Mouse (Mus musculus): Measurements from ENCODE around the gene Nmur1. TPM values are rescaled to one million over a fixed set of nuclear protein-coding genes. Genes with fewer than 3 reads are reported as not detected.

Nmur1 gene
- total RNA-seq, 2 experiments from 2014 or later = not detected

GRCm38 (mm10) chr1:86424835-86425547, 1.0 kb downstream of the Nmur1 start:
- intact Hi-C loops (cut with DNase I) = loop anchor here (10.0 kb wide), 1 partner anchor 50 kb away; no protein-coding TSS in a partner anchor
- Histone ChIP-seq H3K4me3 (no peak overlapping the region), H3K27ac (no peak overlapping the region)
- no peak for DNase-seq (ENCODE audit: extremely low spot score in 1 of 2, low spot score in 2 of 2)
- no peak for TF ChIP-seq CTCF (IDR thresholded peaks at IDR 0.05)

DNA sequence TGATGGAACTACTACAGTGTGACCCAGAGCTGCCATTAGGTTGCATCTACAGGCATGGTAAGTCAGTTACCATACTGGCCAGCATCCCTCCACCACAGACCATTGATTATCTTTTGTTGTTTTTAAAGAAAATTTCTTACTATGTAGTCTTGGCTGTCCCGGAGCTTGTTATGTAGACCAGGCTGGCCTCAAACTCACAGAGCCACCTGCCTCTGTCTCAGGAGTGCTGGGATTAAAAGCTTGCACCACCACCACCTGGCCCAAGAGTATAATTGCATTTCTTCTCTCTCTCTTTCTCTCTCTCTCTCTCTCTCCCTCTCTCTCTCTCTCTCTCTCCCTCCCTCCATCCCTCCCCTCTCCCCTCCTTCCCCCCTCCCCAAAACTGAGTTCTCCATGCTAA, 1.7 kb downstream of the Nmur1 start:
- no peak overlapping the region for H3K4me3 ChIP-seq
- intact Hi-C loops (cut with DNase I) = loop anchor here (10.0 kb wide), 1 partner anchor 50 kb away; no protein-coding TSS in a partner anchor
- TF ChIP-seq CTCF (IDR thresholded peaks at IDR 0.05) = no peak

GRCm38 (mm10) chr1:86423879-86424278, 2.1 kb downstream of the Nmur1 start:
- TF ChIP-seq CTCF (IDR thresholded peaks at IDR 0.05) = no peak
- Histone ChIP-seq H3K4me3 (no peak overlapping the region), H3K27ac (no peak overlapping the region)
- no peak for DNase-seq (ENCODE audit: extremely low spot score in 1 of 2, low spot score in 2 of 2)
- intact Hi-C loops (cut with DNase I) = loop anchor here (10.0 kb wide), 1 partner anchor 49 kb away; no protein-coding TSS in a partner anchor

More for the DNA sequence above, 1.7 kb downstream of the Nmur1 start:
- DNase-seq (ENCODE audit: extremely low spot score in 1 of 2, low spot score in 2 of 2) = no peak
- no peak overlapping the region for H3K27ac ChIP-seq

- Histone ChIP-seq H3K4me3 (no peak overlapping the region), H3K27ac (no peak overlapping the region)
- TF ChIP-seq CTCF (IDR thresholded peaks at IDR 0.05) = no peak
- intact Hi-C loops (cut with DNase I) = loop anchor here (10.0 kb wide), 1 partner anchor 46 kb away; no protein-coding TSS in a partner anchor
- no peak for DNase-seq (ENCODE audit: extremely low spot score in 1 of 2, low spot score in 2 of 2)
These were observed 5.0 kb downstream of the Nmur1 start for GRCm38 (mm10) chr1:86421007-86421406.

DNA sequence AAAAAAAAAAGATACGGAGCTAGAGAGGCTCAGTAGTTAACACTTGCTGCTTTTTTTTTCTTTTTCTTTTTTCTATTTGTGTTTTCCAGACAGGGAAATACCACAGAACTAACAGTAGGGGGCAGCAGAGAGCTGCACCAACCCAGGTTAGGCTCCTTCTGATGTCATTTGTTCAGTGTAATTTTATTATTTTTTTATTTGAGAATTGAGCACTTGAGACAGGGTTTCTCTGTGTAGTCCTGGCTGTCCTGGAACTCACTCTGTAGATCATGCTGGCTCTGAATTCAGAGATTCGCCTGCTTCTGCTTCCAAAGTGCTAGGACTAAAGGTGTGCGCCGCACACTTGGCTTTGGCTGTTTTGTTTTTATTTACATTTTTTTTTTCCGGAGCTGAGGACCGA, 9.7 kb downstream of the Nmur1 start:
- H3K4me3 ChIP-seq = no peak overlapping the region
- H3K27ac ChIP-seq = no peak overlapping the region
- no peak for DNase-seq (ENCODE audit: extremely low spot score in 1 of 2, low spot score in 2 of 2)
- TF ChIP-seq CTCF (IDR thresholded peaks at IDR 0.05) = peak; percentile 65
- intact Hi-C loops (cut with DNase I) = loop anchor here (2.0 kb wide), 1 partner anchor 14 kb away; no protein-coding TSS in a partner anchor

GRCm38 (mm10) chr1:86415612-86416184, 10.3 kb downstream of the Nmur1 start:
- intact Hi-C loops (cut with DNase I) = loop anchor here (2.0 kb wide), 1 partner anchor 15 kb away; no protein-coding TSS in a partner anchor
- peak; percentile 41 for TF ChIP-seq CTCF (IDR thresholded peaks at IDR 0.05)
- H3K4me3 ChIP-seq = no peak overlapping the region
- no peak overlapping the region for H3K27ac ChIP-seq
- DNase-seq (ENCODE audit: extremely low spot score in 1 of 2, low spot score in 2 of 2) = no peak

DNA sequence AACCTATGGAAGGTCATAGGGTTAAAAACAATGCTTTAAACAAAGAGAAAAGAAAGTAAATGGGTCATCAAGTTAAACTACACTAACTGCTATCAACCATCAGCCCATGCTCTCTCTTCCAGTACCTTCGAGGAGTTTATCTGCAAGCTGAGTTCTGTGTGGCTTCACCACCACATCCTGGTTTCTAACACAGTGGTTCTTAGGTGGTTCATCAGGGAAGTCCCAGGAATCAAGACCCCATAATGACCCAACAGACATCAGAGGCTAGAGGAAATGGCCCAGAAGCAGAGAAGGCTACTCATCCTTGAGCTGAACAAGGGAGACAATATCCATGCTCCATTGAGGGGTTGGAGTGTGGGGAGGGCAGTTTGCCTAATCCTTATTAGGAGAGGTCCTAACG, 10.9 kb downstream of the Nmur1 start:
- intact Hi-C loops (cut with DNase I) = no loop called here
- no peak overlapping the region for H3K4me3 ChIP-seq
- no peak for TF ChIP-seq CTCF (IDR thresholded peaks at IDR 0.05)

GRCm38 (mm10) chr1:86414715-86415114, 11.3 kb downstream of the Nmur1 start:
- no peak for TF ChIP-seq CTCF (IDR thresholded peaks at IDR 0.05)
- intact Hi-C loops (cut with DNase I) = no loop called here
- DNase-seq (ENCODE audit: extremely low spot score in 1 of 2, low spot score in 2 of 2) = no peak
- H3K27ac ChIP-seq = no peak overlapping the region
- H3K4me3 ChIP-seq = no peak overlapping the region

More for the DNA sequence above, 10.9 kb downstream of the Nmur1 start:
- H3K27ac ChIP-seq = no peak overlapping the region
- DNase-seq (ENCODE audit: extremely low spot score in 1 of 2, low spot score in 2 of 2) = no peak

DNA sequence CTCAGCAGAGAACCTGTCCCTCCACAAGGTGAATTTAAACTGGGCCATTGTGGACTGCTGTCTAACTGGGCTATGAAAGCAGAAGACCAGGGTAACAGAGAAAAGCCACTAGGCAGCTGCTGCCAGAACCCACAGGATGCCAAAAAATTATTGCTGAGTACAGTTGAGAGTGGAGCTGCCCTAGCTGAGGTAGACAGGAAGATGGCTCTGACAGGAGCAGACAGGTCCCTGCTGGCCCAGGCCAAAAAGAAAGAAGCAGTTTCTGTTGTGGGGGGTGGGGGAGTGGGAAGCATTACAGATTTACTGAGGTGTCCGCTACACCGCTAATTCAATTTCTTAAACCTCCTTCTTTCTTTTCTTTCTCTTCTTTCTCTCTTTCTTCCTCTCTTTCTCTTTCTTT, 16.6 kb downstream of the Nmur1 start:
- intact Hi-C loops (cut with DNase I) = no loop called here
- no peak overlapping the region for H3K27ac ChIP-seq
- TF ChIP-seq CTCF (IDR thresholded peaks at IDR 0.05) = no peak

DNA sequence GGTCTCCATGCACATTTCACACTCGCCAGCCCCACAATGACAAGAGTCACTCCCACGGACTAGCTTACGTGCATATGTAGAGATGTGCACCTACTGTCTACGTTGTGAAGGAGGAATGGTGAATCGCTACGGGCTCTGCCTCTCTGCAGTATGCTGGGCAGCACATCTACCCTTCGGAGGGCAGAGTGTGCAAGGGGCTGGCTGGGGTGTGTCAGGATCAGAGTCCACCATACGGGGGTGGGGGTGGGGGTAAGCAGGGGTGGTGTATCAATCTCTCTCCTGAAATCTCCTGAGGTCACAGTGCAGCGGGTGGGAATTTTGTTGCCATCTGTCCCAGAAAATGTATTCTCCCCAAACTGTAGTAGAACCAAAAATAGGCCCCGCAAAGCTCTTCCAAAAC, 17.5 kb downstream of the Nmur1 start:
- Histone ChIP-seq H3K27ac (no peak overlapping the region), H3K4me3 (no peak overlapping the region)
- TF ChIP-seq CTCF (IDR thresholded peaks at IDR 0.05) = no peak
- intact Hi-C loops (cut with DNase I) = no loop called here
- DNase-seq (ENCODE audit: extremely low spot score in 1 of 2, low spot score in 2 of 2) = no peak

More for the DNA sequence above, 16.6 kb downstream of the Nmur1 start:
- no peak overlapping the region for H3K4me3 ChIP-seq
- no peak for DNase-seq (ENCODE audit: extremely low spot score in 1 of 2, low spot score in 2 of 2)

- TF ChIP-seq CTCF (IDR thresholded peaks at IDR 0.05) = no peak
- Histone ChIP-seq H3K27ac (no peak overlapping the region), H3K4me3 (no peak overlapping the region)
- intact Hi-C loops (cut with DNase I) = no loop called here
- DNase-seq (ENCODE audit: extremely low spot score in 1 of 2, low spot score in 2 of 2) = no peak
These were observed 19.1 kb downstream of the Nmur1 start for GRCm38 (mm10) chr1:86406914-86407313.

DNA sequence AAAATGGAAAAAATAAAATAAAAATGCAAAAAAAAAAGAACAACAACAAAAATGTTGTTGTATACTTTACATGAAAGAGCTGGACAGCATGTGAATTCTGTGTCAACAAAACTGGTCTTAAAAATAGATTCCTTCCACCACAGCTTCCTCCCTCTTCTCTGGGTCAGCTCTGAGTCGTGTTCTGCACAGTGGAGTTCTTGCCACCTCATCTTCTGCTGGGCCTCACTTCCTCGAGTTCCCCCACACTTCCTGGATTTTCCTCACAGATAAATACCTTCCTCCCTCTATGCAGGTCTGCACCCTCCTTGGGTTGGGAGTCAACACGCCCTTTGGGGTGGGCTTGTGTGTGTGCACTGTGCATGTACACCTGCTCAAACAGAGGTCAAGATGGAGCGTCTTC, 19.7 kb downstream of the Nmur1 start:
- Histone ChIP-seq H3K4me3 (no peak overlapping the region), H3K27ac (no peak overlapping the region)
- TF ChIP-seq CTCF (IDR thresholded peaks at IDR 0.05) = no peak
- no peak for DNase-seq (ENCODE audit: extremely low spot score in 1 of 2, low spot score in 2 of 2)
- intact Hi-C loops (cut with DNase I) = no loop called here
